Mouse (Mus musculus) MEL (cell line): ENCODE data around the gene Tfpi. TPM values are rescaled to one million over a fixed set of nuclear protein-coding genes. Genes with fewer than 3 reads are reported as not detected.
"Not testable (repeated sequence)": the region's sequence is repeated elsewhere in the genome, so short reads cannot be mapped to it uniquely, and the experiment has no call there.

ENCODE experiments used
- DNase-seq: peaks from one replicate; pipeline ENCODE4 v3.0.0; 2011; ENCODE audit warnings: low read depth, low spot score
- H3K27ac ChIP-seq: 2 replicates; pipeline ENCODE4 v1.5.1; 2012; ENCODE audit warnings: low read depth, mild to moderate bottlenecking, control low read depth, low read length, moderate library complexity; ENCODE audit not compliant: control insufficient read depth
- H3K27me3 ChIP-seq, 2 experiments: fragments of 150-350 bp in 1 of 2; sonication (generic) in 1 of 2; 2 replicates each; pipeline ENCODE4 v1.6.1; 2012; ENCODE audit warnings: low read length in 2 of 2, mild to moderate bottlenecking in 2 of 2, improper control_type of control experiment in 1 of 2, moderate library complexity in 1 of 2; ENCODE audit not compliant: insufficient read depth in 2 of 2, control insufficient read depth in 1 of 2
- H3K36me3 ChIP-seq, 2 experiments: 2 replicates each; pipeline ENCODE4 v1.6.1; 2012 to 2014; ENCODE audit warnings: low read length in 2 of 2, improper control_type of control experiment in 1 of 2, inconsistent platforms in 1 of 2, mild to moderate bottlenecking in 1 of 2; ENCODE audit not compliant: insufficient read depth in 2 of 2, control insufficient read depth in 1 of 2
- H3K4me1 ChIP-seq, 2 experiments: fragments of 150-350 bp in 1 of 2; sonication (generic) in 1 of 2; 2 replicates each; pipeline ENCODE4 v1.6.1; 2012; ENCODE audit warnings: low read length in 2 of 2, improper control_type of control experiment in 1 of 2, mild to moderate bottlenecking in 1 of 2; ENCODE audit not compliant: insufficient read depth in 2 of 2, control insufficient read depth in 1 of 2
- H3K4me3 ChIP-seq, 2 experiments: fragments of 150-350 bp in 1 of 2; sonication (generic) in 1 of 2; 2 replicates each; pipeline ENCODE4 v1.5.1; 2012; ENCODE audit warnings: low read depth in 2 of 2, low read length in 2 of 2, mild to moderate bottlenecking in 2 of 2, moderate library complexity in 2 of 2, control low read depth in 1 of 2, improper control_type of control experiment in 1 of 2; ENCODE audit not compliant: control insufficient read depth in 1 of 2, insufficient read depth in 1 of 2
- H3K79me2 ChIP-seq: 2 replicates; pipeline ENCODE4 v1.6.1; 2012; ENCODE audit warnings: mild to moderate bottlenecking, low read length, moderate library complexity; ENCODE audit not compliant: control insufficient read depth, poor library complexity, insufficient read depth
- H3K9ac ChIP-seq: 2 replicates; pipeline ENCODE4 v1.6.1; 2012; ENCODE audit warnings: low read depth, mild to moderate bottlenecking, control low read depth, low read length, moderate library complexity; ENCODE audit not compliant: control insufficient read depth, poor library complexity, severe bottlenecking
- H3K9me3 ChIP-seq: fragments of 150-350 bp; sonication (generic); replicated peaks from 2 replicates; pipeline ENCODE4 v1.6.1; 2012; ENCODE audit warnings: mild to moderate bottlenecking, low read length, improper control_type of control experiment, moderate library complexity; ENCODE audit not compliant: insufficient read depth
- CHD2 ChIP-seq: IDR thresholded peaks from 2 replicates; pipeline ENCODE4 v1.6.1; 2011; ENCODE audit warnings: low read length, improper control_type of control experiment
- CTCF ChIP-seq, 3 experiments: IDR thresholded peaks in 2 of 3; conservative IDR thresholded peaks in 1 of 3; 2 replicates each; pipeline ENCODE4 v1.5.1; 2011 to 2012; ENCODE audit warnings: low read length in 3 of 3, low read depth in 2 of 3, mild to moderate bottlenecking in 2 of 3, improper control_type of control experiment in 1 of 3, inconsistent platforms in 1 of 3, mixed read lengths in 1 of 3, moderate library complexity in 1 of 3; ENCODE audit not compliant: control insufficient read depth in 1 of 3, insufficient read depth in 1 of 3, poor library complexity in 1 of 3, severe bottlenecking in 1 of 3
- EP300 ChIP-seq, 2 experiments: IDR thresholded peaks; 2 replicates each; pipeline ENCODE4 v1.6.1; 2011; ENCODE audit warnings: improper control_type of control experiment in 2 of 2, low read length in 2 of 2, low read depth in 1 of 2, mild to moderate bottlenecking in 1 of 2
- ETS1 ChIP-seq: IDR thresholded peaks from 2 replicates; pipeline ENCODE4 v1.6.1; 2012; ENCODE audit warnings: low read depth, mild to moderate bottlenecking, inconsistent platforms, low read length, improper control_type of control experiment, moderate library complexity
- HCFC1 ChIP-seq: IDR thresholded peaks from 2 replicates; pipeline ENCODE4 v1.6.1; 2012; ENCODE audit warnings: low read depth, mild to moderate bottlenecking, inconsistent platforms, low read length, improper control_type of control experiment, moderate library complexity
- MAX ChIP-seq: IDR thresholded peaks from 2 replicates; pipeline ENCODE4 v1.6.1; 2011; ENCODE audit warnings: low read length, improper control_type of control experiment
- POLR2A ChIP-seq, 2 experiments: IDR thresholded peaks; 2 replicates each; pipeline ENCODE4 v1.6.1; 2011 to 2012; ENCODE audit warnings: low read length in 2 of 2, mild to moderate bottlenecking in 2 of 2, control low read depth in 1 of 2, improper control_type of control experiment in 1 of 2, low read depth in 1 of 2, moderate library complexity in 1 of 2; ENCODE audit not compliant: control insufficient read depth in 1 of 2, insufficient read depth in 1 of 2, poor library complexity in 1 of 2
- TCF12 ChIP-seq: IDR thresholded peaks from 2 replicates; pipeline ENCODE4 v1.6.1; 2014; ENCODE audit warnings: low read depth, mild to moderate bottlenecking, inconsistent platforms, low read length, improper control_type of control experiment, moderate library complexity
- UBTF ChIP-seq: IDR thresholded peaks from 2 replicates; pipeline ENCODE4 v1.6.1; 2012; ENCODE audit warnings: low read depth, mild to moderate bottlenecking, inconsistent platforms, low read length, improper control_type of control experiment, moderate library complexity, borderline replicate concordance; ENCODE audit not compliant: insufficient read depth
- USF2 ChIP-seq, 2 experiments: IDR thresholded peaks; 2 replicates each; pipeline ENCODE4 v1.6.1; 2011 to 2012; ENCODE audit warnings: improper control_type of control experiment in 2 of 2, low read length in 2 of 2, borderline replicate concordance in 1 of 2, inconsistent platforms in 1 of 2, low read depth in 1 of 2, mild to moderate bottlenecking in 1 of 2; ENCODE audit not compliant: insufficient read depth in 1 of 2
- polyA plus RNA-seq, 2 experiments: library from polyadenylated mRNA; stranded (reverse) in 1 of 2; unstranded in 1 of 2; fragments of >175 nt in 1 of 2; fragments of >200 nt in 1 of 2; gene quantifications; 2 replicates each; pipeline versions ENCODE4 v1.2.1 to v1.2.4; 2012; ENCODE audit warnings: low replicate concordance in 2 of 2, low read depth in 1 of 2; ENCODE audit not compliant: insufficient read length in 2 of 2, insufficient read depth in 1 of 2, missing spikeins in 1 of 2
- total RNA-seq: library from RNA; depleted of rRNA; stranded (reverse); fragments of 300-350 nt; gene quantifications from 2 replicates; pipeline ENCODE4 v1.2.3, GENCODE M21; 2012

Gene Tfpi
- total and polyA plus RNA-seq, 3 experiments, result 1.1 to 2.5 TPM; not detected in 1

- H3K9ac ChIP-seq, result no peak overlapping the region
- no peaks in the 10 kb centered on the region for H3K79me2 ChIP-seq
- no peaks in the 10 kb centered on the region for H3K36me3 ChIP-seq
- no peaks in the 10 kb centered on the region for H3K4me1 ChIP-seq
- H3K9me3 ChIP-seq, result no peaks in the 10 kb centered on the region
- no peak overlapping the region for H3K4me3 ChIP-seq
- peaks cover 0 to 1% of the 10 kb centered on the region in 2 experiments; a peak in 2 of 4 replicates for H3K27me3 ChIP-seq
- no peak for DNase-seq
- no peak overlapping the region for H3K27ac ChIP-seq
- no peak for TF ChIP-seq CTCF (IDR thresholded peaks at IDR 0.05 in 2 of 3, conservative IDR thresholded peaks at IDR 0.05 in 1 of 3; ENCODE audit: control insufficient read depth in 1 of 3, insufficient read depth in 1 of 3, low read depth in 2 of 3, low read length in 3 of 3, poor library complexity in 1 of 3, severe bottlenecking in 1 of 3)
Observed at GRCm38 (mm10) chr2:84396557-84396956, 80.0 kb downstream of the Tfpi start.

GRCm38 (mm10) chr2:84393236-84393635 is 83.3 kb downstream of the Tfpi start:
- H3K79me2 ChIP-seq, result no peaks in the 10 kb centered on the region
- TF ChIP-seq USF2 (IDR thresholded peaks at IDR 0.05; ENCODE audit: borderline replicate concordance in 1 of 2, insufficient read depth in 1 of 2, low read depth in 1 of 2, low read length in 2 of 2), result no peak
- TF ChIP-seq, all 39 proteins: peak for 0
- Histone ChIP-seq H3K9ac (no peak overlapping the region), H3K36me3 (no peaks in the 10 kb centered on the region), H3K27ac (no peak overlapping the region), H3K4me3 (no peak overlapping the region), H3K4me1 (no peaks in the 10 kb centered on the region), H3K9me3 (no peaks in the 10 kb centered on the region), H3K27me3 (peaks cover 0 to 1% of the 10 kb centered on the region in 2 experiments; a peak in 2 of 4 replicates)
- DNase-seq, result no peak

DNA sequence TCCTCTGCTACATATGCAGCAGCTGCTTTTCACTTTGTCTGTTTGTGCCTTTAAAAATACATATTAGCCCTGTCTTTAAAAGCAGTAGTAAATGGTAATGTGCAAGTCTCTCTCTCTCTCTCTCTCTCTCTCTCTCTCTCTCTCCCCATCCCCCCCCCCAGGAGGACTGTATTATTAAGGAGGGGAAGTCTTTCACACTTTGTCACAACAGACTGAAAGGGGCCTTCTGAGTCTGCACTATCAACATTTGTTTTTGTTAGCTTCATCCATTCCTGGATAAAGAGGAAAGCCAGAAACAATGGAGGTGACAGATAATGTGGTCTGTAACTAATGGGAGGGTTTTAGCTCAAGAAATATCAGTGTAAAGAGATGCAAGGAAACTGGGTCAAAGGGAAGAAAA is 87.5 kb downstream of the Tfpi start:
- H3K36me3 ChIP-seq, result no peaks in the 10 kb centered on the region
- H3K4me1 ChIP-seq, result no peaks in the 10 kb centered on the region
- DNase-seq, result no peak
- no peak overlapping the region for H3K27ac ChIP-seq
- no peaks in the 10 kb centered on the region for H3K9me3 ChIP-seq
- H3K79me2 ChIP-seq, result no peaks in the 10 kb centered on the region
- no peak overlapping the region for H3K9ac ChIP-seq
- H3K4me3 ChIP-seq, result no peak overlapping the region
- TF ChIP-seq ETS1, result no peak
- TF ChIP-seq TCF12, result no peak
- TF ChIP-seq POLR2A (IDR thresholded peaks at IDR 0.05; ENCODE audit: control insufficient read depth in 1 of 2, insufficient read depth in 1 of 2, low read depth in 1 of 2, low read length in 2 of 2, poor library complexity in 1 of 2), result no peak
- no peak for TF ChIP-seq USF2 (IDR thresholded peaks at IDR 0.05; ENCODE audit: borderline replicate concordance in 1 of 2, insufficient read depth in 1 of 2, low read depth in 1 of 2, low read length in 2 of 2)
- TF ChIP-seq MAX, result no peak
- no peak for TF ChIP-seq CHD2
- no peak for TF ChIP-seq EP300 (IDR thresholded peaks at IDR 0.05; ENCODE audit: low read depth in 1 of 2, low read length in 2 of 2)
- no peak for TF ChIP-seq UBTF
- no peak for TF ChIP-seq HCFC1
- peaks cover 0 to 1% of the 10 kb centered on the region in 2 experiments; a peak in 3 of 4 replicates for H3K27me3 ChIP-seq

DNA sequence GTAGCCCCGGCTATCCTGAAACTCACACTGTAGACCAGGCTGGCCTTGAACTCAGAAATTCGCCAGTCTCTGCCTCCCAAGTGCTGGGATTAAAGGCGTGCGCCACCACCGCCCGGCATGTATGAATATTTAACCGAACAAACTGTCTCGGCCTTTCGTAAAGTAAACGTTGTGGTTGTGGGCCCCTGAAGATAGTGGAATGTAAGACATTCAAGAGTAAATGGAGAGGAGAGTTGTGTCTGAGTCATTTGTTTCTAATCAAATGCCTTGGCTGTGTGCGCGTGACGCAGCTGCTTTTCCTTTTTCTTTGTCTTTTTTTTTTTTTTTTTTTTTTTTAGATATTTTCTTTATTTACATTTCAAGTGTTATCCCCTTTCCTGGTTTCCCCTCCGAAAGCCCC is 88.0 kb downstream of the Tfpi start:
- DNase-seq, H3K9ac ChIP-seq, H3K27ac ChIP-seq, H3K4me1 ChIP-seq, H3K79me2 ChIP-seq, H3K9me3 ChIP-seq, H3K27me3 ChIP-seq, H3K4me3 ChIP-seq, H3K36me3 ChIP-seq: not testable (repeated sequence)
